Mouse (Mus musculus): ENCODE results near the gene Cd70. TPM values are rescaled to one million over a fixed set of nuclear protein-coding genes. Genes with fewer than 3 reads are reported as not detected.
A peak's percentile ranks its signal among the peaks of the same experiment; 100 is the strongest.

Gene Cd70
- polyA plus RNA-seq, 1 experiment from 2014 or later = not detected

DNA sequence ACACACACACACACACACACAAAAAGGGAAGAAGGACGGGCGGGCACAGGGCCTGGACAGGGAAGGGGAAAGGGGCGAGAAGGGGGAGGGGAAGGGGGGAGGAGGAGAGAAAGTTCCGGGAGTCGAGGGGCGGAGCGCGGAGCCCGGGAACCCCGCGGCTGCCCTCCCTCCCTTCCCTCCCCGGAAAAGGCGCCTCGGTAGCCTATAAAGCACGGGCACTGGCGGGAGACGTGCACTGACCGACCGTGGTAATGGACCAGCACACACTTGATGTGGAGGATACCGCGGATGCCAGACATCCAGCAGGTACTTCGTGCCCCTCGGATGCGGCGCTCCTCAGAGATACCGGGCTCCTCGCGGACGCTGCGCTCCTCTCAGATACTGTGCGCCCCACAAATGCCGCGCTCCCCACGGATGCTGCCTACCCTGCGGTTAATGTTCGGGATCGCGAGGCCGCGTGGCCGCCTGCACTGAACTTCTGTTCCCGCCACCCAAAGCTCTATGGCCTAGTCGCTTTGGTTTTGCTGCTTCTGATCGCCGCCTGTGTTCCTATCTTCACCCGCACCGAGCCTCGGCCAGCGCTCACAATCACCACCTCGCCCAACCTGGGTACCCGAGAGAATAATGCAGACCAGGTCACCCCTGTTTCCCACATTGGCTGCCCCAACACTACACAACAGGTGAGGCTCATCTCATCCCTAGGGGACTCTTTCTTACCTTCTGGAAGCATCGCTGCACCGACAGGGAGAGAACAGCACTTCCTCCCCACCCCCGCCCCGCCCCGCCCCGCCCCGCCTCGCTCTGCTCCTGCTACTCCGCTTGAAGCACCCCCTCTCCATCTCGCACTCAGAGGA is 44.2 kb downstream of the Cd70 start, which contains the start of gene Tnfsf9:
Gene Tnfsf9, plus strand, starts transcription at position 145 of the 854 bp plus-strand sequence.
- Histone ChIP-seq H3K9me3 (ENCODE audit: control insufficient read depth, low read length) (no peaks in the 10 kb centered on the region), H3K4me1 (replicated peaks; ENCODE audit: control insufficient read depth, insufficient read depth, low read length) (peaks cover 21% of the 10 kb centered on the region), H3K4me3 (replicated peaks; ENCODE audit: low read length) (peak within 1 kb of the TSS; percentile 87), H3K36me3 (ENCODE audit: control insufficient read depth, insufficient read depth) (no peaks in the 10 kb centered on the region), H3K4me2 (ENCODE audit: low read length) (peak within 1 kb of the TSS; percentile 53), H3K27me3 (replicated peaks; ENCODE audit: control insufficient read depth, insufficient read depth, low read length) (no peaks in the 10 kb centered on the region), H3K9ac (replicated peaks; ENCODE audit: low read depth, low read length) (peak within 1 kb of the TSS; percentile 89), H3K27ac (ENCODE audit: low read length) (no peak within 1 kb of the TSS; the same call in 1 of the 2 replicates)
- WGBS = under 1% methylated on average over 53 of the region's 61 CpGs
- ATAC-seq = peak; percentile 85

DNA sequence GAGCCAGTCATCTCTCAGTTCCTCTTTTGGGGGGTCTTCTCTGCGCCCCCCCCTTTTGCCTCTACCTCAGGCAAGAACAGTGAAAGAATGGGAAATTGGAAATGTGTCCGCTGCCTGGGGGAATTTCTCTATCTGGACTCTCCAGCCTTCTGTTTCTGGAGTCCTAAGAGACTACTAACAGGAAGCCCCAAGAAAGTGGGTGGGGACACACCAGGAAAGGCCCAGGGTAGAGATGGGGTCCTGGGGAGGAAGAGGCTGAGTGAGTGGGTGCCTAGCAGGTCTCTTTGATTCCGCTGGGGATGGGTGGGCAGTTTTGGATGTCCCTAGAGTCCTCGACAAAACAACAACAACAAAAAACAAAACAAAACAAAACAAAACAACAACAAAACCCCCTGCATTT is 45.1 kb downstream of the Cd70 start:
- Histone ChIP-seq H3K27me3 (replicated peaks; ENCODE audit: control insufficient read depth, insufficient read depth, low read length) (no peaks in the 10 kb centered on the region), H3K9ac (replicated peaks; ENCODE audit: low read depth, low read length) (no peak overlapping the region; the same call in 1 of the 2 replicates), H3K9me3 (ENCODE audit: control insufficient read depth, low read length) (no peaks in the 10 kb centered on the region), H3K27ac (ENCODE audit: low read length) (no peak overlapping the region), H3K36me3 (ENCODE audit: control insufficient read depth, insufficient read depth) (no peaks in the 10 kb centered on the region), H3K4me1 (replicated peaks; ENCODE audit: control insufficient read depth, insufficient read depth, low read length) (peaks cover 21% of the 10 kb centered on the region), H3K4me3 (replicated peaks; ENCODE audit: low read length) (peak overlapping the region; percentile 87), H3K4me2 (ENCODE audit: low read length) (peak overlapping the region; percentile 53)
- 44% methylated on average over 4 of the region's 4 CpGs for WGBS
- peak; percentile 19 for ATAC-seq

DNA sequence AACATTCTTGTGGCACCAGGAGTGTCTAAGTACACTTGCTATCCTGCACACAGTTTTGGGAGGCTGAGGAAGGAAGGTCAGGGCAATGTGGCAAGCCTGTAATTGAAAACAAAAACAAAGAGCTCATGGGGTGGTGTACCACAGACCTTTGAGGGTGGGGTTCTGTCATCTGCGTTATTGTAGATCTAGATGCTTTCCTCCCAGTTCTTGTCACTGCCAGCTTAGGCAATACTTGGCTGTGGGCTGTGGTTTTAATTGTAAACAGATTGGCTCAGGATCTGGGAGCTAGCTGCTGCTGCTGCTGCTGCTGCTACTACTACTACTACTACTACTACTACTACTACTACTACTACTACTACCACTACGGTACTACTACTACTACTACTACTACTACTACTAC is 47.3 kb downstream of the Cd70 start:
- H3K4me2 ChIP-seq (ENCODE audit: low read length) = no peak overlapping the region
- H3K9ac ChIP-seq (replicated peaks; ENCODE audit: low read depth, low read length) = no peak overlapping the region
- no peak for ATAC-seq
- no peaks in the 10 kb centered on the region for H3K9me3 ChIP-seq (ENCODE audit: control insufficient read depth, low read length)
- H3K4me3 ChIP-seq (replicated peaks; ENCODE audit: low read length) = no peak overlapping the region
- 91% methylated on average over 2 of the region's 2 CpGs for WGBS
- H3K36me3 ChIP-seq (ENCODE audit: control insufficient read depth, insufficient read depth) = no peaks in the 10 kb centered on the region
- peaks cover 21% of the 10 kb centered on the region for H3K4me1 ChIP-seq (replicated peaks; ENCODE audit: control insufficient read depth, insufficient read depth, low read length)
- H3K27me3 ChIP-seq (replicated peaks; ENCODE audit: control insufficient read depth, insufficient read depth, low read length) = no peaks in the 10 kb centered on the region
- H3K27ac ChIP-seq (ENCODE audit: low read length) = no peak overlapping the region

DNA sequence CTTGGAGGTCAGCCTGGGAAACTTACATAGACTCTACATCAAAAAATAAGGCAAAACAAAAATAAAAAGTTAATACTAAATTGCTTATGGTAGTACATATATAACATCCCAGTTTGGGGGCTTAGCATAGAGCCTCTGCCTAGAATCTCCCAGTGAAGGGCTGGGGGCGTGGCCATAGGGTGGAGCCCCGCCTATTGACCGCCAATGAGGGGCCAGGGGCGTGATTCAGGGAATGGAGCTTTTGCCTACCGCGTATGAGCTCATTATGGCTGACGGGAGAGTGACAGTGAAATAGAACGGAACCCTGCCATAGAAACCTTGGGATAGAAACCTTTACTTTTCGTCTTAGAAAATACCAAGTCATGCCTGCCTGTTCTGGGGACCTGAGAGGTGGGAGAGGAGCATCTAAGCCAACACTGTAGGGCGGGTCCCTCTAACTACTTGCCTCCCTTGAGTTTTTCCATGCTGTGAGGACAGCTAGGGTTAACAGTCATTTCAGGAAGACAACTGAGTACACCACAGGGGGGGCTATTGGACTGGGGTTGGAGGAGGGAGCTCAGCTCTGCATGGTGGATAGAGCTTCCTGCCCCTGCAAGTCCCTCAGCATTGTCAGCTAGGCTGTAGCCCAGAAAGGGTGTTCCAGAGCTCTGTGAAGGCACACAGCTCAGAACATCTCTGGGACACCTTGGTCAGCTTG is 49.8 kb downstream of the Cd70 start:
- Histone ChIP-seq H3K4me1 (replicated peaks; ENCODE audit: control insufficient read depth, insufficient read depth, low read length) (peaks cover 13% of the 10 kb centered on the region), H3K27me3 (replicated peaks; ENCODE audit: control insufficient read depth, insufficient read depth, low read length) (no peaks in the 10 kb centered on the region), H3K27ac (ENCODE audit: low read length) (no peak overlapping the region), H3K4me3 (replicated peaks; ENCODE audit: low read length) (no peak overlapping the region), H3K4me2 (ENCODE audit: low read length) (no peak overlapping the region), H3K9me3 (ENCODE audit: control insufficient read depth, low read length) (no peaks in the 10 kb centered on the region), H3K36me3 (ENCODE audit: control insufficient read depth, insufficient read depth) (no peaks in the 10 kb centered on the region), H3K9ac (replicated peaks; ENCODE audit: low read depth, low read length) (no peak overlapping the region)
- WGBS = 10% methylated on average over 10 of the region's 10 CpGs
- ATAC-seq = no peak

- Histone ChIP-seq H3K4me2 (ENCODE audit: low read length) (no peak overlapping the region), H3K9me3 (ENCODE audit: control insufficient read depth, low read length) (no peaks in the 10 kb centered on the region), H3K36me3 (ENCODE audit: control insufficient read depth, insufficient read depth) (no peaks in the 10 kb centered on the region), H3K4me1 (replicated peaks; ENCODE audit: control insufficient read depth, insufficient read depth, low read length) (peaks cover 7% of the 10 kb centered on the region), H3K4me3 (replicated peaks; ENCODE audit: low read length) (no peak overlapping the region), H3K9ac (replicated peaks; ENCODE audit: low read depth, low read length) (no peak overlapping the region), H3K27ac (ENCODE audit: low read length) (no peak overlapping the region), H3K27me3 (replicated peaks; ENCODE audit: control insufficient read depth, insufficient read depth, low read length) (no peaks in the 10 kb centered on the region)
- 89% methylated on average over 5 of the region's 5 CpGs for WGBS
- ATAC-seq = no peak
Measured at GRCm38 (mm10) chr17:57098321-57098720, 51.3 kb downstream of the Cd70 start.

- peak overlapping the region; percentile 21 for H3K4me3 ChIP-seq (replicated peaks; ENCODE audit: low read length)
Measured at GRCm38 (mm10) chr17:57096623-57096920, 53.0 kb downstream of the Cd70 start.

More at GRCm38 (mm10) chr17:57096623-57096920, 53.0 kb downstream of the Cd70 start:
- peak overlapping the region; percentile 46 for H3K4me2 ChIP-seq (ENCODE audit: low read length)
- H3K27ac ChIP-seq (ENCODE audit: low read length) = no peak overlapping the region
- WGBS = under 1% methylated on average over 11 of the region's 11 CpGs
- ATAC-seq = peak; percentile 90
- H3K27me3 ChIP-seq (replicated peaks; ENCODE audit: control insufficient read depth, insufficient read depth, low read length) = no peaks in the 10 kb centered on the region
- no peak overlapping the region for H3K9ac ChIP-seq (replicated peaks; ENCODE audit: low read depth, low read length)
- no peaks in the 10 kb centered on the region for H3K9me3 ChIP-seq (ENCODE audit: control insufficient read depth, low read length)
- H3K4me1 ChIP-seq (replicated peaks; ENCODE audit: control insufficient read depth, insufficient read depth, low read length) = peaks cover 7% of the 10 kb centered on the region
- no peaks in the 10 kb centered on the region for H3K36me3 ChIP-seq (ENCODE audit: control insufficient read depth, insufficient read depth)

Other genes starting within 250 kb of the Cd70 start
- gene Mllt1, start 214.4 kb downstream of the Cd70 start, polyA plus RNA-seq (2015; fragmentation: Nextera tagmentation; extraction: Ambion mirVana) = 86.1 and 86.7 TPM in 2 replicates
- not detected in 2 replicates for gene Acer1, start 167.7 kb downstream of the Cd70 start, polyA plus RNA-seq (2015; fragmentation: Nextera tagmentation; extraction: Ambion mirVana)
- gene Clpp, start 159.5 kb downstream of the Cd70 start, polyA plus RNA-seq (2015; fragmentation: Nextera tagmentation; extraction: Ambion mirVana) = 153 and 178 TPM in 2 replicates
- gene Alkbh7, start 152.4 kb downstream of the Cd70 start, polyA plus RNA-seq (2015; fragmentation: Nextera tagmentation; extraction: Ambion mirVana) = 40.1 and 45.8 TPM in 2 replicates
- gene Pspn, start 149.8 kb downstream of the Cd70 start, polyA plus RNA-seq (2015; fragmentation: Nextera tagmentation; extraction: Ambion mirVana) = 0.60 and 1.0 TPM in 2 replicates
- 84.3 and 90.1 TPM in 2 replicates for gene Gtf2f1, start 138.5 kb downstream of the Cd70 start, polyA plus RNA-seq (2015; fragmentation: Nextera tagmentation; extraction: Ambion mirVana)
- gene Gm17949, start 138.3 kb downstream of the Cd70 start, polyA plus RNA-seq (2015; fragmentation: Nextera tagmentation; extraction: Ambion mirVana) = 0.47 and 0.83 TPM in 2 replicates
- gene Khsrp, start 118.3 kb downstream of the Cd70 start, polyA plus RNA-seq (2015; fragmentation: Nextera tagmentation; extraction: Ambion mirVana) = 29.6 and 30.8 TPM in 2 replicates
- not detected in 2 replicates for gene Slc25a41, start 108.1 kb downstream of the Cd70 start, polyA plus RNA-seq (2015; fragmentation: Nextera tagmentation; extraction: Ambion mirVana)
- 1.5 and 2.1 TPM in 2 replicates for gene Crb3, start 90.7 kb downstream of the Cd70 start, polyA plus RNA-seq (2015; fragmentation: Nextera tagmentation; extraction: Ambion mirVana)
- 27.8 and 33.4 TPM in 2 replicates for gene Slc25a23, start 89.9 kb downstream of the Cd70 start, polyA plus RNA-seq (2015; fragmentation: Nextera tagmentation; extraction: Ambion mirVana)
- gene Dennd1c, start 71.3 kb downstream of the Cd70 start, polyA plus RNA-seq (2015; fragmentation: Nextera tagmentation; extraction: Ambion mirVana) = 2.4 and 4.2 TPM in 2 replicates
- 285 and 318 TPM in 2 replicates for gene Tubb4a, start 62.0 kb downstream of the Cd70 start, polyA plus RNA-seq (2015; fragmentation: Nextera tagmentation; extraction: Ambion mirVana)
- gene Tnfsf9, start 44.5 kb downstream of the Cd70 start, polyA plus RNA-seq (2015; fragmentation: Nextera tagmentation; extraction: Ambion mirVana) = 9.8 and 10.1 TPM in 2 replicates
- not detected in 2 replicates for gene Tnfsf14, start 44.4 kb upstream of the Cd70 start, polyA plus RNA-seq (2015; fragmentation: Nextera tagmentation; extraction: Ambion mirVana)
- gene C3, start 78.4 kb upstream of the Cd70 start, polyA plus RNA-seq (2015; fragmentation: Nextera tagmentation; extraction: Ambion mirVana) = 0.65 and 1.2 TPM in 2 replicates
- gene Gpr108, start 98.7 kb upstream of the Cd70 start, polyA plus RNA-seq (2015; fragmentation: Nextera tagmentation; extraction: Ambion mirVana) = 18.2 and 18.3 TPM in 2 replicates
- 12.0 and 14.2 TPM in 2 replicates for gene Trip10, start 99.7 kb upstream of the Cd70 start, polyA plus RNA-seq (2015; fragmentation: Nextera tagmentation; extraction: Ambion mirVana)
- 1.1 and 1.3 TPM in 2 replicates for gene Vav1, start 129.3 kb upstream of the Cd70 start, polyA plus RNA-seq (2015; fragmentation: Nextera tagmentation; extraction: Ambion mirVana)
- 3.0 and 3.6 TPM in 2 replicates for gene Adgre1, start 208.9 kb upstream of the Cd70 start, polyA plus RNA-seq (2015; fragmentation: Nextera tagmentation; extraction: Ambion mirVana)